Mouse (Mus musculus): ENCODE measurements at regions not wholly inside any gene's neighbourhood (a gene's known extent, or its start where the extent isn't known, plus 50 kb on each side); places are given as distances from the start of the nearest gene placed in this dataset.

DNA sequence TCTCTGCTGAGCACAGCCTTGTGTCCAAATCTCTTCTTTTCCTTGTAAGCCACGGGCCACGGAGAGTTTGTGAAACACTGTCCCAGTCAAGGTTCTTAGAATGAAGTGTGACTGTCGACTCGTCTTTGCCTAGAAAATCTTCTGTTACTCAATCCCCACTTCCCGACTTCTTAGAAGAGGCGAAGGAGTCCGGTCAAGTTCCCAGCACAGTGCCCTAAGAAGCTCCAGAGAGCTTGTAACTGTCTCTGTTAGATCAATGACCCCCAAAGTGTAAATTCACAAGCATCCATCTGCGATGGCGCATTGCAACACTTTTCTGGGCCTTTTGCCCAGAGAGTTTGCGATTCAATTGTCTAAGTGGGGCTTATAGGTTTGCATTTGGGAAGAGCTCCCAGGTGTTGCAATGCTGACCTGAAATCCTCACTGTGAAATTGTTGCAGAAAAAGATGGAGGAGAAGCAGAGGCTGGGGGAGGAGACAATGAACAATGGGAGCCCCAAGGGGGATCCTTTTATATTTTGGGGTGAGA, 54.9 kb upstream of the Ppp2r3a start:
- H3K4me1 ChIP-seq (ENCODE audit: control insufficient read depth in 1 of 2, insufficient read depth in 2 of 2, low read length in 2 of 2): no peaks in the 10 kb centered on the region
- no peak overlapping the region for H3K27ac ChIP-seq (ENCODE audit: control insufficient read depth, low read depth, low read length)
- H3K36me3 ChIP-seq (ENCODE audit: control insufficient read depth in 1 of 2, insufficient read depth in 2 of 2, low read length in 2 of 2): no peaks in the 10 kb centered on the region
- no peak for DNase-seq (ENCODE audit: low read depth, low spot score)
- TF ChIP-seq ETS1 (IDR thresholded peaks at IDR 0.05; ENCODE audit: low read depth, low read length): no peak
- no peak for TF ChIP-seq USF1 (IDR thresholded peaks at IDR 0.05; ENCODE audit: low read depth, low read length)
- no peak overlapping the region for H3K4me3 ChIP-seq (ENCODE audit: control insufficient read depth in 1 of 2, insufficient read depth in 1 of 2, low read depth in 2 of 2, low read length in 2 of 2)
- no peak overlapping the region for H3K9ac ChIP-seq (ENCODE audit: control insufficient read depth, low read depth, low read length, poor library complexity, severe bottlenecking)
- H3K79me2 ChIP-seq (ENCODE audit: control insufficient read depth, insufficient read depth, low read length, poor library complexity): no peaks in the 10 kb centered on the region
- peaks cover 0 to 1% of the 10 kb centered on the region in 2 experiments; a peak in 1 of 4 replicates for H3K27me3 ChIP-seq (ENCODE audit: control insufficient read depth in 1 of 2, insufficient read depth in 2 of 2, low read length in 2 of 2)
- no peaks in the 10 kb centered on the region for H3K9me3 ChIP-seq (replicated peaks; ENCODE audit: insufficient read depth, low read length)

- Histone ChIP-seq H3K27ac (ENCODE audit: control insufficient read depth, low read depth, low read length) (no peak overlapping the region), H3K4me3 (ENCODE audit: control insufficient read depth in 1 of 2, insufficient read depth in 1 of 2, low read depth in 2 of 2, low read length in 2 of 2) (no peak overlapping the region), H3K27me3 (ENCODE audit: control insufficient read depth in 1 of 2, insufficient read depth in 2 of 2, low read length in 2 of 2) (peaks cover 0 to 1% of the 10 kb centered on the region in 2 experiments; a peak in 1 of 4 replicates), H3K9me3 (replicated peaks; ENCODE audit: insufficient read depth, low read length) (no peaks in the 10 kb centered on the region), H3K9ac (ENCODE audit: control insufficient read depth, low read depth, low read length, poor library complexity, severe bottlenecking) (no peak overlapping the region), H3K4me1 (ENCODE audit: control insufficient read depth in 1 of 2, insufficient read depth in 2 of 2, low read length in 2 of 2) (no peaks in the 10 kb centered on the region), H3K79me2 (ENCODE audit: control insufficient read depth, insufficient read depth, low read length, poor library complexity) (no peaks in the 10 kb centered on the region), H3K36me3 (ENCODE audit: control insufficient read depth in 1 of 2, insufficient read depth in 2 of 2, low read length in 2 of 2) (no peaks in the 10 kb centered on the region)
- DNase-seq (ENCODE audit: low read depth, low spot score): no peak
- TF ChIP-seq USF2 (IDR thresholded peaks at IDR 0.05; ENCODE audit: borderline replicate concordance in 1 of 2, insufficient read depth in 1 of 2, low read depth in 1 of 2, low read length in 2 of 2) (no peak), EP300 (IDR thresholded peaks at IDR 0.05; ENCODE audit: low read depth in 1 of 2, low read length in 2 of 2) (no peak), CTCF (IDR thresholded peaks at IDR 0.05 in 2 of 3, conservative IDR thresholded peaks at IDR 0.05 in 1 of 3; ENCODE audit: control insufficient read depth in 1 of 3, insufficient read depth in 1 of 3, low read depth in 2 of 3, low read length in 3 of 3, poor library complexity in 1 of 3, severe bottlenecking in 1 of 3) (no peak), TBP (IDR thresholded peaks at IDR 0.05; ENCODE audit: low read depth, low read length) (no peak), SIN3A (IDR thresholded peaks at IDR 0.05; ENCODE audit: low read length) (no peak), ZKSCAN1 (IDR thresholded peaks at IDR 0.05; ENCODE audit: low read depth, low read length) (no peak), HCFC1 (IDR thresholded peaks at IDR 0.05; ENCODE audit: low read depth, low read length) (no peak), GATA1 (IDR thresholded peaks at IDR 0.05; ENCODE audit: low read depth, low read length) (no peak), TAL1 (IDR thresholded peaks at IDR 0.05; ENCODE audit: low read length) (no peak), CHD1 (IDR thresholded peaks at IDR 0.05; ENCODE audit: low read depth, low read length) (no peak), MAX (IDR thresholded peaks at IDR 0.05; ENCODE audit: low read length) (no peak), SMC3 (IDR thresholded peaks at IDR 0.05; ENCODE audit: low read depth, low read length) (no peak)
These were observed 54.1 kb upstream of the Ppp2r3a start for GRCm38 (mm10) chr9:101305730-101306129.

Data from MEL (cell line).